Mouse (Mus musculus) brain, embryonic 14.5 days (tissue): ENCODE results near the gene Nubp1.

ENCODE experiments used
- CTCF ChIP-seq: fragments of 200-500 bp; IDR thresholded peaks from 2 replicates; pipeline ENCODE4 v1.5.1; 2012; ENCODE audit warnings: inconsistent platforms, mild to moderate bottlenecking, moderate library complexity, borderline replicate concordance; ENCODE audit not compliant: insufficient read depth, insufficient read length; ENCODE audit errors: extremely low read depth
- POLR2A ChIP-seq: fragments of 200-500 bp; IDR thresholded peaks from 2 replicates; pipeline ENCODE4 v1.6.1; 2012; ENCODE audit warnings: mild to moderate bottlenecking, inconsistent platforms, borderline replicate concordance; ENCODE audit not compliant: poor library complexity, insufficient read depth, insufficient read length, severe bottlenecking; ENCODE audit errors: extremely low read depth

DNA sequence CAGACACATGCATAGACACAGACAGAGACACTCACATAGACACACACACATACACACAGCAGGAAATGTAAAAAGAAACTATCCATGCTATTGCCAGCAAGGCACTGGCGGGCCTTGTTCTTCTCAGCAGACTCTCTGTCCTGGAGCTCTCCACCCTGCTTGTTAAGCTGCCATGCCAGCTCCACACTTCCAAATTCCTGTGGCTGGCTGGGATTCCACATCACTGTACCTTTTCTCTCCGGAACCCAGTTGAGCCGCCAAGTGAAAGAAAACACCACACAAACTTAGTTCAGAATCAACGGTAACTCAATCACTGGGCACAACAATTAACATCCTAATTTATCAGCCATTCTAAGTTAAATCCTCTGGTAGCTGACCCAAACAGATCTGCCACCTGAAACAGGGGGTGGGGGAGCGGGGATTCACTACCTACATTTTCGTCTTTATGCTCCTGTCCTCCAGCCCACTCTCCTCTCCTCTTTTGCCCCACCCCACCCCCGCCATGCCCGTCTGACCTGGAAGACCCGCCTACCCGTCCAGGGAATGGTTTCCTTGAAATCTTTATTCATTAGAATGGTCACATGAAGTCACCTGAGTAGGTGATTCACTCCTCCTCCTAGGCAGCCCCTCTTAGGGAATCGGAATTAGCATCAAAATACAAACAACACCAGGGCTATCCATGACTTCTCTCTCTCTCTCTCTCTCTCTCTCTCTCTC lies 55.8 kb downstream of the Nubp1 start:
- TF ChIP-seq CTCF, result no peak
- no peak for TF ChIP-seq POLR2A
